Mouse (Mus musculus) limb, embryonic 10.5 days (tissue): ENCODE measurements at regions not wholly inside any gene's neighbourhood (a gene's known extent, or its start where the extent isn't known, plus 50 kb on each side); places are given as distances from the start of the nearest gene placed in this dataset.

Source experiments
- DNase-seq: peaks from one replicate; pipeline ENCODE4 v3.0.0-alpha.2; 2017; ENCODE audit warnings: low spot score
- H3K27ac ChIP-seq: fragments of 300-500 bp; sonication (generic); 2 replicates; pipeline ENCODE4 v1.5.1; 2016; ENCODE audit warnings: mild to moderate bottlenecking
- H3K27me3 ChIP-seq: fragments of 300-500 bp; sonication (generic); 2 replicates; pipeline ENCODE4 v1.6.1; 2016; ENCODE audit warnings: low read depth, mild to moderate bottlenecking; ENCODE audit not compliant: poor library complexity, severe bottlenecking
- H3K36me3 ChIP-seq: fragments of 300-500 bp; sonication (generic); 2 replicates; pipeline ENCODE4 v1.6.1; 2016; ENCODE audit warnings: mild to moderate bottlenecking, moderate library complexity
- H3K4me1 ChIP-seq: fragments of 300-500 bp; sonication (generic); 2 replicates; pipeline ENCODE4 v1.6.1; 2016
- H3K4me3 ChIP-seq: fragments of 300-500 bp; sonication (generic); 2 replicates; pipeline ENCODE4 v1.5.1; 2016; ENCODE audit warnings: mild to moderate bottlenecking, moderate library complexity
- H3K9me3 ChIP-seq: fragments of 300-500 bp; sonication (generic); replicated peaks from 2 replicates; pipeline ENCODE4 v1.6.1; 2016; ENCODE audit warnings: mild to moderate bottlenecking
- WGBS: fragments of 180-500 bp; shearing (Covaris S2); methylation state at CpG from one replicate; pipeline ENCODE4 v1.1.7; 2016; 5-methylcytosine and 5-hydroxymethylcytosine counted together

GRCm38 (mm10) chr2:92763881-92764635 lies 150.8 kb upstream of the Syt13 start:
- Histone ChIP-seq H3K4me1 (peaks cover 3% of the 10 kb centered on the region; the same call in 1 of the 2 replicates), H3K27me3 (no peaks in the 10 kb centered on the region), H3K27ac (no peak overlapping the region), H3K36me3 (no peaks in the 10 kb centered on the region), H3K4me3 (no peak overlapping the region), H3K9me3 (no peaks in the 10 kb centered on the region)
- 84% methylated on average over 1 of the region's 1 CpGs for WGBS
- DNase-seq = no peak

- no peak overlapping the region for H3K4me3 ChIP-seq
- no peaks in the 10 kb centered on the region for H3K9me3 ChIP-seq
- WGBS = 81% methylated on average over 5 of the region's 5 CpGs
- no peak overlapping the region for H3K27ac ChIP-seq
- no peaks in the 10 kb centered on the region for H3K36me3 ChIP-seq
- no peaks in the 10 kb centered on the region for H3K4me1 ChIP-seq
- no peaks in the 10 kb centered on the region for H3K27me3 ChIP-seq
- DNase-seq = peak; percentile 18
Measured at GRCm38 (mm10) chr2:92767476-92768005, 147.4 kb upstream of the Syt13 start.

DNA sequence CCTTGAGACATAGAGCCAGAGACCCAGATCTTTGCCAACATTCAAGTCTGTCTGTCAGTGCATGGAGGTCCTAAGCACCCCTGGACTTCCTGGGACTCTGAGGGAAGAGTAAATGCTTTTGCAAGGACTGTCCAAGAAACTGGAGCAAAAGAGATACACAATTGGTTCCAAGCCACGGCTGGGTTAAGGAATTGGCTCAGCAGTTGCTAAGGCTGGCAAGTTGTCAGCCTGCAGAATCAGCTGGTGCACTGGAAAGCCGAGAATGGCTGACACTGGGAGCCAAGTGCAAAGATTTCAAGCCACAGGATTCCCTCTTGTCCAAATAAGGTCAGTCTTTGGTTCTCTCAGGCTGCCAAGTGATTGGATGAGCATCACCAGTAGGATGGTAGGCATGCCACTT lies 146.8 kb upstream of the Syt13 start:
- H3K27ac ChIP-seq = no peak overlapping the region
- H3K4me1 ChIP-seq = no peaks in the 10 kb centered on the region
- H3K36me3 ChIP-seq = no peaks in the 10 kb centered on the region
- DNase-seq = peak; percentile 9
- H3K4me3 ChIP-seq = no peak overlapping the region
- H3K27me3 ChIP-seq = 0 out of 2 replicates have a peak, but pooled peaks cover under 1% of the 10 kb centered on the region
- H3K9me3 ChIP-seq = no peaks in the 10 kb centered on the region
- 68% methylated on average over 2 of the region's 2 CpGs for WGBS

GRCm38 (mm10) chr2:92769061-92769460 lies 145.8 kb upstream of the Syt13 start:
- Histone ChIP-seq H3K27me3 (0 out of 2 replicates have a peak, but pooled peaks cover 5% of the 10 kb centered on the region), H3K36me3 (no peaks in the 10 kb centered on the region), H3K9me3 (no peaks in the 10 kb centered on the region), H3K27ac (no peak overlapping the region), H3K4me1 (no peaks in the 10 kb centered on the region), H3K4me3 (no peak overlapping the region)
- whole genome bisulfite sequencing = 76% methylated on average over 3 of the region's 3 CpGs
- DNase-seq = peak; percentile 27

GRCm38 (mm10) chr2:92770098-92770497 lies 144.8 kb upstream of the Syt13 start:
- H3K9me3 ChIP-seq = no peaks in the 10 kb centered on the region
- H3K27ac ChIP-seq = no peak overlapping the region
- no peaks in the 10 kb centered on the region for H3K36me3 ChIP-seq
- 0 out of 2 replicates have a peak, but pooled peaks cover 5% of the 10 kb centered on the region for H3K27me3 ChIP-seq
- DNase-seq = peak; percentile 7
- no peaks in the 10 kb centered on the region for H3K4me1 ChIP-seq
- no peak overlapping the region for H3K4me3 ChIP-seq
- 86% methylated on average over 5 of the region's 5 CpGs for WGBS

DNA sequence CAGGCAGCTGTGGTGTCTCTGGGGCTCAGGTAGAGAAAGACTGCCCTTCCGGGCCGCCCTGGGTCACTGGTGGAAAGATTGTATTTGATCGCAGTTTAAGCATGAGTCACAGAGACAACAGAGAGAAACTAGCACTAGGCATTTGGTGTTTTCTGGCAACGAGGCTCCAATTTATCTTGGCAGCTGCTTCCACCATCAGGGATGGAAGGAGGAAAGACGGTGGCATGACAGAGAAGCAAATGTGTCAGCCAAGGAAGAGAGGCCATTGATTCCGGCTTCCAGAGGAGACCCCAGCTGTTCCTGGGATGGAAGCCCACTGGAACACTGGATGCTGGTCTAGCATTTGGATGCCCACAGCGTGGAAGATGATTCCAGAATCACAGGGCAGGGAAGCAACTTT lies 142.3 kb upstream of the Syt13 start:
- Histone ChIP-seq H3K27me3 (0 out of 2 replicates have a peak, but pooled peaks cover 5% of the 10 kb centered on the region), H3K36me3 (no peaks in the 10 kb centered on the region), H3K4me3 (no peak overlapping the region), H3K4me1 (no peaks in the 10 kb centered on the region), H3K27ac (no peak overlapping the region), H3K9me3 (no peaks in the 10 kb centered on the region)
- 73% methylated on average over 7 of the region's 7 CpGs for WGBS
- DNase-seq = no peak

DNA sequence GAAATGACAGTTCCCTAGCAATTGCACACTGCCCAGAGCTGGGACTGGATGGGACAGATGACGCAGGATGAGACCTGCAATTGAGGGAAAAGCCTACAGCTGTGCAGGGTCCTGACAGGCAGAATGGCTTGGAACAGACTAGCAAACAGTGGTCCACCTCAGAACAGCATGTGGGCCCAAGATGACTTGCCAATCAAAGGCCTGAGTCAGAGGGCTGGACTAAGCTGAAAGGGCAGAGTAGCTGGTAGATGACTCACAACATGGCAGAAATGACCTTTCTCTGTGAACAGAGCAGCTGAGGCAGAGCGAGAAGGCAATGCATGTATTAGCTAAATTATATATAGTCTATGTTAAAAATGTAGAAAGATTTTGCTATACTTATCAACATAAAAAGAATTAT lies 138.4 kb upstream of the Syt13 start:
- peaks cover 2% of the 10 kb centered on the region for H3K4me1 ChIP-seq

DNA sequence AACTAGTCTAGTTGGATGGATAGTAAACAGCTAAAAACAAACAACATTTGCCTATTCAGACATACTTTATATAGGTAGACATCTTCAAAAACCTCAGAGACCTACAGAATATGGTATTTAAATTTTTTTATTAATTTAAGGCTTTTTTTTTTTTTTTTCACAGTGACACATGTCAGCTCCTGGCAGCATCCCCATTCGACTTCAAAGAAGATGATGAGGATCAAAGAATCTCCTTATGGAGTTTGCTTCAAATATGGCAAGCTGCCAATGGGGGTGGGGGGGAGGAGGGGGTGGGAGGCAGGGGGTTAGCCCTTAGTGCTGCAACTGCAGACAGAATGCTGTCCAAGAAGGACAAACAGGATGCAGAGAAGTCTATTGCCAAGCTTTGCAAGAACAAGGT lies 135.8 kb upstream of the Syt13 start:
- no peaks in the 10 kb centered on the region for H3K27me3 ChIP-seq
- H3K36me3 ChIP-seq = no peaks in the 10 kb centered on the region
- peaks cover 16% of the 10 kb centered on the region for H3K4me1 ChIP-seq
- no peaks in the 10 kb centered on the region for H3K9me3 ChIP-seq
- no peak overlapping the region for H3K4me3 ChIP-seq
- 52% methylated on average over 1 of the region's 1 CpGs for WGBS
- H3K27ac ChIP-seq = no peak overlapping the region
- DNase-seq = no peak

More for the DNA sequence above, 138.4 kb upstream of the Syt13 start:
- WGBS = 93% methylated on average over 2 of the region's 2 CpGs
- H3K36me3 ChIP-seq = no peaks in the 10 kb centered on the region
- H3K27ac ChIP-seq = no peak overlapping the region
- H3K4me3 ChIP-seq = no peak overlapping the region
- DNase-seq = no peak
- H3K9me3 ChIP-seq = no peaks in the 10 kb centered on the region
- H3K27me3 ChIP-seq = 0 out of 2 replicates have a peak, but pooled peaks cover 5% of the 10 kb centered on the region

DNA sequence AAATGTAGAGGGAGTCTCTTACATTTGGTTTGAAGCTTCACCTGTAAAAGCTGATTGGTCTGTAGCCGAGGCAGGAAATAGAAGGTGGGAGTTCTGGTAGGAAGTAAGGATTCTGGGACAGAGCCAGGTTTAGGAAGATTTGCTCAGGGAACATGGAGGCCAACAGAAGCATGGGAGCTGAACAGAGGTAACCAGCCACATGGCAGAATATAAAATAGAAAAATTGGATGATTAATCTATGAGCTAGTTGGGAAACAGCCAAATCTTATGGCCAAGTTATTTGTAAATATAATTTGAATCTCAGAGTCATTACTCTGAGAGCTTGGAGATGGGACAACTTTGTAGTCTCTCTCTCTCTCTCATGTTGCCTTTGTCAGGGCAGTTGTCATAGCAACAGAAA lies 134.9 kb upstream of the Syt13 start:
- WGBS = 91% methylated on average over 1 of the region's 1 CpGs
- H3K4me3 ChIP-seq = no peak overlapping the region
- no peak overlapping the region for H3K27ac ChIP-seq

GRCm38 (mm10) chr2:92781451-92781850 lies 133.4 kb upstream of the Syt13 start:
- no peak overlapping the region for H3K27ac ChIP-seq
- peaks cover 24% of the 10 kb centered on the region for H3K4me1 ChIP-seq
- DNase-seq = no peak
- 41% methylated on average over 5 of the region's 5 CpGs for WGBS
- H3K36me3 ChIP-seq = no peaks in the 10 kb centered on the region
- no peaks in the 10 kb centered on the region for H3K9me3 ChIP-seq
- no peak overlapping the region for H3K4me3 ChIP-seq
- H3K27me3 ChIP-seq = no peaks in the 10 kb centered on the region

More for the DNA sequence above, 134.9 kb upstream of the Syt13 start:
- no peaks in the 10 kb centered on the region for H3K27me3 ChIP-seq
- DNase-seq = no peak
- no peaks in the 10 kb centered on the region for H3K9me3 ChIP-seq
- no peaks in the 10 kb centered on the region for H3K36me3 ChIP-seq
- H3K4me1 ChIP-seq = peaks cover 16% of the 10 kb centered on the region

DNA sequence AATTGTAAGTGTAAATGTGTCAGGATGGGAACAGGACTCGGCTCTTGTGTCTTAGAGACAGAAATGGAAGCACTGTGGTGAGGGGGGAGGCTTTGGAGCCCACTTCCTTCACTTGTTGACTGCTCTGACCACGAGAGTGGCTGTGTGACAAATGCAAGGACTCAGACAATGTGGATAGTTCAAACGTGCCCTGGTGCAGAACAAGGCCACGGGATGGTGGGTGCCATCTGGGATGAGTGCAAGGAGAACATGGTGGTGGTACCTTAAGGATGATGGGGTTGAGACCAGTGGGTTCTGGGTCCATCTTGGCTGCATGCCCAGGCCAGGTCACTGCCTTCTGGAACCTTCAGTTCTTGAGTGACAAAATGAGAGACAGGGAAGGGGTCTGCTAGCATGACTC lies 132.3 kb upstream of the Syt13 start:
- Histone ChIP-seq H3K4me3 (no peak overlapping the region), H3K27me3 (no peaks in the 10 kb centered on the region), H3K9me3 (no peaks in the 10 kb centered on the region), H3K4me1 (peaks cover 26% of the 10 kb centered on the region), H3K27ac (no peak overlapping the region), H3K36me3 (no peaks in the 10 kb centered on the region)
- WGBS = 50% methylated on average over 4 of the region's 4 CpGs
- DNase-seq = no peak

GRCm38 (mm10) chr2:92784916-92785315 lies 130.0 kb upstream of the Syt13 start:
- H3K36me3 ChIP-seq = no peaks in the 10 kb centered on the region
- no peaks in the 10 kb centered on the region for H3K9me3 ChIP-seq
- H3K4me3 ChIP-seq = no peak overlapping the region
- no peak overlapping the region for H3K27ac ChIP-seq
- H3K4me1 ChIP-seq = peaks cover 30% of the 10 kb centered on the region
- DNase-seq = no peak
- no peaks in the 10 kb centered on the region for H3K27me3 ChIP-seq
- WGBS = 67% methylated on average over 2 of the region's 2 CpGs

DNA sequence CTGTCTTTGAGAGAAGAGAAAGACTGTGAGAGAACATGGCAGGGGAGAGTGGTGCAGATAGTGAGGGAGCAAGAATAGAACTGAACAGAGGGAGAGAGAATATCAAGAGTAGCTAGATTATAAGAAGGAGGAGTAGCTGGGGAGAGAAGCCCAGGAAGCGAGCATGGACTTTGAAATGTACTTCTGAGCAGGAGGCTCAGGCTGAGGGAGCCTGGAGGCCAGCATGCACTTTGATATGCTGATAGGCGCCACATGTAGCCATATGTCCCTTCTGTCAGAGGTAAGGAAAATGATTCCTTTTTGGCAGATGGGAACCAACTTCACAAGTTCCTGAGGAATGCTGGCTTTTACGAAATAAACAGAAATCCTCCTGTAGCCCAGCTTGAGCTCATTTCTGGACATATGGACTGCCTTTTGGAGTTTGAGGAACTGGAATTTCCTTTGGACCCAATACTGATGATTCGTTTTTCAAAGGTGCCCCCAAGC lies 126.9 kb upstream of the Syt13 start:
- H3K9me3 ChIP-seq = no peaks in the 10 kb centered on the region
- H3K27me3 ChIP-seq = no peaks in the 10 kb centered on the region
- peaks cover 14% of the 10 kb centered on the region for H3K4me1 ChIP-seq
- no peak overlapping the region for H3K27ac ChIP-seq
- no peak for DNase-seq
- H3K4me3 ChIP-seq = no peak overlapping the region
- no peaks in the 10 kb centered on the region for H3K36me3 ChIP-seq
- WGBS = 62% methylated on average over 4 of the region's 4 CpGs
